Mouse (Mus musculus) yolk sac, embryonic 10.5 days (tissue): ENCODE measurements at regions not wholly inside any gene's neighbourhood (a gene's known extent, or its start where the extent isn't known, plus 50 kb on each side); places are given as distances from the start of the nearest gene placed in this dataset.

Experiments used
- DNase-seq: peaks from one replicate; pipeline ENCODE4 v3.0.0-alpha.2; 2017; ENCODE audit warnings: low spot score

DNA sequence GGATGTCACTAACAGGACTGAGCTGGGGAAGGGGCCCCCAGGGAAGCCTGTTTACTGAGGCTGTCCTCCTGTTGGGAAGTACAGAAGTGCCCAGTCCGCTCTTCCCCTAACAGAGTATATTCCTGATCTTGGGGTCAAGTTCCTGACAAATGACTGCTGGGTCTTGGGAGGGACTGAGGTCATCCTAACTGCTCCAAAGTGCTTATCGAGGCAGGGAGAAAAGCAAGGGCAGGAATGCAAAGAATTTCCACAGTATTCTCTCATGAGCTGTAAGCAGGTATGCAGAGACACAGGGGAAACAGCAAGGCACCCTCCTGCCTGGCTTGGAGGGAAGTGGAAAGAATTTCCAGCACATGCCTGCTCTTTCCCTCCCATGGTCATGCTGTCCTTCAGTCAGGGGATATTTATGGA is 107.9 kb downstream of the Oma1 start:
- peak; percentile 47 for DNase-seq

DNA sequence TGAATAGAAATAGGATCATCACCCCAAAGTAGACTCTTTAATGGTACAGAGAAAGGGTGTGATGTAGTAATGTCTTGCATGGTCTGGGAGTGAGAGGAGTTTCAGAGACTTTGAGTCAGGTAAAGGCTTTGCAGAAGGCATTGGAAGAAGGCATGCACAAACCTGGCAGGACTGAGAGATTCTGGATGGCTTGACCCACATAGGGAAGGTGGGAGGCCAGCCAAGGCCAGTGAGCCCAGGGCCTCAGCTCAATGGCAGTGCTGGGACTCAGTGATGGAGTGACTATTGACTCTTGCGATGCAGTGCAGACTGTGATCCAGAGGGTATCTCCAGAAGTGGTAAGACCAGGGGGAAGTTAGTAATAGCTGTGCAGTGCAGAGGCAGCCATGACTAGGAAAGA is 127.8 kb downstream of the Oma1 start:
- no peak for DNase-seq

DNA sequence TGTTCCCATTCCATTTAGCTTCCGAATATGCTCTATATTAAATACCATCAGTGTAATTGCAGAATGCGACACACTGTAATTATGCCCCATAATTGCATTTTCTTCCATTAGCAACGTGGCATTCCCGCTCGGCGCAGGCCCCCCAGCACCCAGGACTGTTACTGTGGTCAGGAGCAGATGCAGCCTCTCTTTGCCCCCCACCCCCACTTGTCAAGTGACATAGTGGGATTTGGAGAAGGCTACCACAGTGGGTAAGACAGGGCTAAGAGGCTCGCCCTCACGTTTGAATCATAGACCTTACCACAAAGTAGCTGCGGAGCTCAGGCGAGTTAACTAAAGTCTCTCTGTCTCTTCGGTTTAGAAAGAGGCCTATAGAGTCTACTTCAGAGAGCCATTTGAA is 128.3 kb downstream of the Oma1 start:
- no peak for DNase-seq

- DNase-seq: no peak
These were observed 135.7 kb downstream of the Oma1 start for GRCm38 (mm10) chr4:103449276-103449675.

GRCm38 (mm10) chr4:103450121-103450520 is 136.5 kb downstream of the Oma1 start:
- no peak for DNase-seq

DNA sequence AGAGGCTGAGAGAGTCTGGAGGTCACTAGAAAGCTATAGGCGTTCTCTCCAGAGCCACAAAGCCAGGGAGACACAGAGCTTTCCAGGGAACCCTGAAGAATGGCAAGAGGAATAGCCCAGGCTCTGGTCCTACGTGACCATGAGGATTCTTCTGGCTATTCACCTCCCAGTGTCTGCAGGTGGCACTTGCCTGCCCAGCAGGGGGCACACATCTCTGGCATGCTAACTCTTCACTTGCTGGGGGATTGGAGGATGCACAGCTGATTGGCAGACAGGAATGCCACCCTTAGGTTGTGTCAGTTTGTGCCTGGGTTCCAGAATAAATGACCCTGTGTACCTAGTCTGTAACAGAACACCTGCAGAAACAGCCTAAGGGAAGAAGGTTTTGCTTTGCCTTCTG is 141.8 kb downstream of the Oma1 start:
- no peak for DNase-seq

DNA sequence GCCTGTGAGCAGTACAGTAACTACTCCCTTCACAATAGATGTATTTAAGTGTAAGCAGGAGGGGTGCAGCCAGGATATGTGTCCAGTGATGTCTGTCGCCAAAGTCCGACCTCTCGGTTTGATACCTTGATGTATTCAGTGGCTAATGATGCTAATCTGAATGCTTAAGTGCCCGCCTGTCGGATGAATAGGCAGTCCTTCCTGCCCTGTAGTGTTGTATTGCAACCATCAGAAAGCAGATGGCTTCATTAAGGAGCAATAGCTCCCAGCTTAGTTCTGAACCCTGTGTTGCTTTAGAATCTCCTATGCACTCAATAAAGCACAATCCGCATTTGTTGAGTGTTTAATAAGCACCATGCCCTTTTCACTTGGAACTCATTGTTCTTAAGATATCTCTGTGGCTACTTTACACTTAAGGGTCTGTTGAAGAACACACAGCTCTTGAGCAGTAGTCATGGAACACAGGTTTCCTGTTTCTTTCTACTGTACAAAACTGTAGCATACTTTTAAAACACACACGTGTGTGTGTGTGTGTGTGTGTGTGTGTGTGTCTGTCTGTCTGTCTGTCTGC is 152.5 kb downstream of the Oma1 start:
- DNase-seq: no peak

GRCm38 (mm10) chr4:103475596-103475995 is 143.6 kb upstream of the Dab1 start:
- no peak for DNase-seq

DNA sequence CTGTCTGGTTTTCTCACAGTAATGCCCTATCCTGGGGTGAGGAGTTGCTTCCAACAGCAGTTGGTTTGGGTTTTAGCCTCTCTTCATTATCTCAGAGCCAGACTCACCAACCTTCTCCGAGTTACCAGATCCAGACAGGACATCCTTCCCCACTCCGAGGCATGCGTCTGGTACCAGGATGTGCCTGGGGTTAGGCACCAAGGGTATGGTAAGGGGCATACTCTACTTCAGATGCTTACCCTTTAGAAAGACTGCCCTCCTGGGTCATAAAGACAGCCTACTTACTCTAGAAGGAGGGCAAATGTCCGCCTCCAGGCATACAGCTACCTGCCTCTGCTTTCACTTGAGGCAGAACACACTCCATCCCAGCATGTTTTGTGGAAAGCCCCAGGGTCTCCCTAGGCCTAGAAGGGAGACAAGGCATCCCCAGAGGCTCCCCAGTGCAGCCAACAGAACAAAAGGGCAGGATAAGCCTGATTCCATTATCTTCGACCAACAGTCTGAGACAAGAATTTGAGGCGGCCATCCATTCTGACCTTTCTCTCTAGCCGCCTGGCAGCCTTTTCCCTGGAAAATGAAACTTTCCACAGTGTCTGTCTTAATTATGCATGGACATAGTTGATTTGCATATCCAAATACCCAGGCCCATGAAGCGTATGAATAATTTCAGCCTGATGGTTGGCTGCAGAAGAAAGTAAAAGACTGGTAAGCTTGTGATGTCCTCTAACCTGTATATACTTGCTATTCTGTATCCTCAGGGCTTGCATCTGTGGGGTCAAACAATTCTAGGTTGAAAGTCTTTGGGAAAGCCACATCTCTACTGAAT is 132.8 kb upstream of the Dab1 start:
- DNase-seq: no peak

DNA sequence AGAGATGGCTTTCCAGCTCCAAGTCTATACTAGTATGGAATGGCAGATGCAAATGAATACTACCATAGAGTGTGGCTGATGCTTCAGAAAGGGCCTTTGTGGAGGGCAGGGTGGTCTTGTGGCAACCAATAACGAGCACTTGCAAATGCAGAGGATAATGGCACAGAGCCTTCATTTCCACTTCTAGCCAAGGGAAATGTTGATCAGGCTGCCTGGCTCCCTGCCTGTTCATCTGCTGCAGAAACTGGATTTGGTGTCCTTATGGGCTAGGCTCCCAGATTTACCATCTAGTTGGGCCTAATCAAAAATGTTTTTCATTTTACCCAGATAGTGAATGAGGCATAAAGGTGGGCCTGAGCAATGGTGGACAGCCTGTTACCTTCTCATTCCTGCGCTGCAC is 110.7 kb upstream of the Dab1 start:
- DNase-seq: no peak

DNA sequence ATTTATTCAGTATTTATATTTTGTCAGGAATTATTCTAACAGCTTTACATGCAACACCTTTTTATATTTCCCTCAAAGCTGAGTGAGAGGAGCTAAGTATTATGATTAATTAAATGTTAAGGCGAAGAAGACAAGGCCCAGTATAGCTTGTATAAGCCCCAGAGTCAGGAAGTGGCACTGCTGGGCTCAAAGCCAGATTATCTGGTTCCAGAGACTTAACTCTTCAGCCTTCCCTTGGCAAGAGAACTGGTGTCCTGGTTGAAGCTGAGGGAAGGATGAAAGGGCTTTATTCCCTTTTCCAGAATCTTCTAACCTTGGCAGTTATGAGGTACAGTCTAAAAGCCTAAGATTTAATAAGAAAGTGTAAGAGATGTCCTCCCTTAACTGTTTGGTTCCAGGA is 106.3 kb upstream of the Dab1 start:
- DNase-seq: no peak

DNA sequence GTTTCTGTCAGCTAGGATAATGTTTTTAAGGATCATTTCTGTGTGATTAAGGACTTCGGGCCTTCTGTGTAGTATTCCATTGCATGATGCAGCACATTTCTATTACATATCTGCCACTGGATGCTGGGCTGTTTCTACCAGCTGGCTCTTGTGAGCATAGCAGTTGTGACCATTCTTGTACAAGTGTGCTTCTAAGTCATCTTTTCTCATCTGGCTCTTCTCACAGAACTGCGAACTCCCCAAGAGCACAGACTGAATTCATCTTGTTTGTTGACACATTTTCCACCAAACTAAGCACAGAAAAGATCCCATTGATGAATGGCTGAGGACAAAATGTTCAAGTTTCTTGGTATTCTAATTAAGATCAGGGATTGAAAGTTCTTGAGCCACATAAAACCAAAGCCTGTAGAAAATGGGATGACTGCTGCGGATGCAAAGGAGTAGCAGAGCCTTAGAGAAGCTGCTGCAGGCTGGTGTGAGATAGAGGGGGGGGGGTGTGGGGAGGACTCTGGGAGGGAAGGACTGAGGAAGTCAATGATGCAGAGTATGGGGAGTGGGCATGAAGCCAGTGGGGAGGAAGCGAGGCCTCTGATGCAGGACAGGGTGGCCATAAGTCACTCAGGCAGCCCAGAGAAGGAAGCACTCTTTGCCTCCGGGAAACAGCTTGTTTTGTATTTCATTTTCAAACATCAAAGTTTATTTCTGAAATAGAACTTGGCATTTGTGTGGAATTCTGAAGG is 97.1 kb upstream of the Dab1 start:
- DNase-seq: no peak

- DNase-seq: no peak
These were observed 82.5 kb upstream of the Dab1 start for GRCm38 (mm10) chr4:103536534-103537265.

GRCm38 (mm10) chr4:103540960-103541359 is 78.2 kb upstream of the Dab1 start:
- DNase-seq: no peak

GRCm38 (mm10) chr4:103547297-103547696 is 71.9 kb upstream of the Dab1 start:
- DNase-seq: no peak

DNA sequence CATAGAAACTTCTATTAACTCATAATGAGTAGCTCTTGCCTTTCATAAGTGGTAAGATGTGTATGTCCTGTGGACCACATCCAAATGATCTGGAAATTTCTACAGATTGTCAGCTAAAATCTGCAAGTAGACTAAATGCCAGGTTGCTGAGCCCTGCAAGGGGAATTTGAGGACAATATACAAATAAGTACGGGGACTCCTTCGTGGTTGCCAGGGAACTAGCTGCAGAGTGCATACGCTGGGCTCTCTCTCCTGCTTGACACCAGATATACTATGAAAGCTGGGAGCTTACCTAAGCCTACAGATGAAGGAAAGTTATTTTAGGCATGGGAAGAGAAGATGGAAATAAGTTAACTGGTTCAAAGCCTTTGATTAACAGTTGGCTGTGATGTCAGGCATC is 66.7 kb upstream of the Dab1 start:
- DNase-seq: no peak

DNA sequence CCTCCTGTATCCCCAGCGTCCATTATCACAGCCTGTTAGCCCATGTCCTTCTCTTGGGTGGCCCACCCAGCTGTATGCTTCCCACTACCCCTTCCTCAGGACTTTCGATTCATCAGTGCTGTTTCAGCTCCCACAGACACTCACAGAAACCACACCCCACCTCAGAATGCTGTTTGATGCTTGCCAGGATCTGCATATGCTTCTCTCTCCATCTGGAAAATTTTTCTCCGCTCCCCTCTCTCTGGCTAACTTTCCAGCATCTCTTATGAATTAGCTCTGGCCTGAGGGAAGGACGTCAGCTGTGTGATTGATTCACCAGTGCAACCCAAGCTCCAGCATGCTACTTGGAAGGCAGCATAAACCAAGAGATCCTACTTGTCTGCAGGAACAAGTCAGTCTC is 66.0 kb upstream of the Dab1 start:
- no peak for DNase-seq

GRCm38 (mm10) chr4:103554597-103554996 is 64.6 kb upstream of the Dab1 start:
- no peak for DNase-seq
